Mouse (Mus musculus): Measurements from ENCODE around the gene Gm27021. TPM values are rescaled to one million over a fixed set of nuclear protein-coding genes. Genes with fewer than 3 reads are reported as not detected.

Gm27021 gene
- polyA plus RNA-seq, 1 experiment from 2014 or later: 2.3 TPM

DNA sequence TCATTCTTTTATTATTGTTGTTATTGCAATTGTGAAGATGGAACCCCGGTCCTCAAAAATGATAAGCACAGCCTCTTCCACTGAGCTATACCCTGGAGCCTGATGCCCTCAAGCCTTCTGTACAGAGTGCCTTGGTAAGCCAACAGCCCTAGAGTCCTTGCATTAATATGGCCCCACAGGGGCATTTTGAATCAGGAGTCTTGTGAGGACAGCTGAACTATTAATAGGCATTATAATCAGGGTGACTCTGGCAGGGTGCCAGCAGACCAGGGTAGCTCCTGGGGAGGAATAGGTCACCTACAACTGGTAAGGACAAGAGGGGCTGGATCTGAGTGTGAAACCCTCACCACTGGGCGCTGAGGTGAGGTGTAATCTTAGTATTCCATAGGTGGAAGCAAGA is 78.0 kb downstream of the Gm27021 start:
- Histone ChIP-seq H3K27ac (ENCODE audit: low read depth, low read length) (no peak overlapping the region), H3K4me1 (ENCODE audit: control insufficient read depth, insufficient read depth, low read length) (peaks cover 12% of the 10 kb centered on the region), H3K9me3 (ENCODE audit: control insufficient read depth, low read length) (no peaks in the 10 kb centered on the region), H3K27me3 (ENCODE audit: control insufficient read depth, insufficient read depth, low read length) (no peaks in the 10 kb centered on the region), H3K9ac (ENCODE audit: low read length) (peak overlapping the region; percentile 39; the same call in 1 of the 2 replicates), H3K4me3 (ENCODE audit: low read depth, low read length) (peak overlapping the region; percentile 47), H3K36me3 (ENCODE audit: control insufficient read depth, insufficient read depth, low read length) (0 out of 2 replicates have a peak, but pooled peaks cover 2% of the 10 kb centered on the region), H3K4me2 (ENCODE audit: low read depth) (peak overlapping the region; percentile 51)
- 62% methylated on average over 2 of the region's 2 CpGs for WGBS
- ATAC-seq (ENCODE audit: insufficient read depth, low FRiP score, low TSS enrichment) (no peak), DNase-seq (ENCODE audit: low spot score) (no peak)

DNA sequence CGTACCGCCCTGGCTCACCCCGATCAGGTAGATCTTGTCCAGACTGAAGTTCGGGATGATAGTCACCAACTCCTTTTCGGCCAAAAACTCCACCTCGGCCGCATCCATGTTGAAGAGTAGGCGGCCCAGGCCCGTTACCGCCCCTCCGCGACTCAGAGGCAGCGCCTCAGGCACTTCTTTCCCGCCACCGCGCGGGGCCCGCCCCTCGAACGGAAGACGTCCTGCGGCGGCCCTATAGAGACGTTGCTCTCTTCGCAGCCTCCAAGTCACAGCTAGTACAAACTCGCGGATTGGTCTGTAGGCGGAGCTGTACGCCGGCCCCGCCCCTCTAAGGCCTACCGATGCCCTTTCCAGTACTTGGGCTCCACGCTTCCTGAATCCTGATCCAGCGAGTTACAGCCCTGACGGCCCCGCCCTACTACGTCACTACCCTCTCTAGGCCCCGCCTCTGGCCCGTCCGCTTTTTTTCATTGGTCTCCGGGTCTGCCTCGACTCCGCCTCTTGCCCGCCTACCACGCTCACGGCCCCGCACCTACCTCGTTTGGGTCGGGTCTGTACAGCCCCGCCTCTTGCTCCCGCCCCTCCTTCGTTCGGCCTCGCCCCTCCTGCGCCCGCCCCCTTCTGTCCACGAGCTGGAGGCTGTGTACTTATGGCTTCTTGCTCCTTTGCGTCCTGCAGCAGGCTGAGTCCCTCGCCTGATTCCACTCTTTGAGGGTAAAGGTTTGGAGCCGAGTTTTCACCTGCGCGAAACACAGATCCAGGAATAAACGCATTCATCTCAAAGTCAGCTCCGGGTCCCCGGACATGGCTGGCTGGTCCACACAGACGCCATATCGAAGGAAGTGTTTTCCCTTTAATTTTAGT is 78.7 kb downstream of the Gm27021 start, which contains the start of gene Gins2:
TSS of gene Gins2 (minus strand) at position 397 of the 864 bp plus-strand sequence.
- ATAC-seq (ENCODE audit: insufficient read depth, low FRiP score, low TSS enrichment): peak; percentile 98
- H3K9ac ChIP-seq (ENCODE audit: low read length): peak within 1 kb of the TSS; percentile 49
- H3K4me3 ChIP-seq (ENCODE audit: low read depth, low read length): peak within 1 kb of the TSS; percentile 47
- H3K27ac ChIP-seq (ENCODE audit: low read depth, low read length): 0 out of 2 replicates have a peak within 1 kb of the TSS, but pooled peaks have one; percentile 27
- peak within 1 kb of the TSS; percentile 67 for H3K4me2 ChIP-seq (ENCODE audit: low read depth)
- no peaks in the 10 kb centered on the region for H3K27me3 ChIP-seq (ENCODE audit: control insufficient read depth, insufficient read depth, low read length)
- peak; percentile 99 for DNase-seq (ENCODE audit: low spot score)
- H3K36me3 ChIP-seq (ENCODE audit: control insufficient read depth, insufficient read depth, low read length): 0 out of 2 replicates have a peak, but pooled peaks cover 2% of the 10 kb centered on the region
- peaks cover 12% of the 10 kb centered on the region for H3K4me1 ChIP-seq (ENCODE audit: control insufficient read depth, insufficient read depth, low read length)
- H3K9me3 ChIP-seq (ENCODE audit: control insufficient read depth, low read length): no peaks in the 10 kb centered on the region
- 1% methylated on average over 67 of the region's 67 CpGs for WGBS

DNA sequence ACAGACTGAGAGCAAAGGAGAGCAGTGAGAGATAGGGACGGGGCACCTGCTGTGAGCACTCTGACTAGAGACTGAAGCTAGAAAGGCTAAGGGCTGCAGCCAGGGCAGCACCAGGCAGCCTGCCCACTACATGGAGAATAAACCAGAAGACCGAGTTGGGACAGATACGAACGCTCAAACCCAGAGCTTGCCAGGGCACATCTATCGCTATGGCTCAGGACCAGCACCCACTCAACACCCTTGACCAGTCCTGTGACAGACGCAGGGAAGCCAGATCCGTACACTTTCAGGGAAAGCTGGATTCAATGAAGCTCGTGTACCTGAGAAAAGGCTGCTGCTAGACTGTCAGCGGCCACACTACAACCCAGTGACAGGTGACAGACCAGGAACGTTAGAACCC is 82.4 kb downstream of the Gm27021 start:
- ATAC-seq (ENCODE audit: insufficient read depth, low FRiP score, low TSS enrichment) (no peak), DNase-seq (ENCODE audit: low spot score) (no peak)
- Histone ChIP-seq H3K4me2 (ENCODE audit: low read depth) (no peak overlapping the region), H3K4me3 (ENCODE audit: low read depth, low read length) (no peak overlapping the region), H3K9me3 (ENCODE audit: control insufficient read depth, low read length) (no peaks in the 10 kb centered on the region), H3K27me3 (ENCODE audit: control insufficient read depth, insufficient read depth, low read length) (no peaks in the 10 kb centered on the region), H3K9ac (ENCODE audit: low read length) (no peak overlapping the region), H3K4me1 (ENCODE audit: control insufficient read depth, insufficient read depth, low read length) (peaks cover 9% of the 10 kb centered on the region), H3K36me3 (ENCODE audit: control insufficient read depth, insufficient read depth, low read length) (peaks cover 10% of the 10 kb centered on the region), H3K27ac (ENCODE audit: low read depth, low read length) (no peak overlapping the region)
- WGBS: 90% methylated on average over 10 of the region's 10 CpGs

DNA sequence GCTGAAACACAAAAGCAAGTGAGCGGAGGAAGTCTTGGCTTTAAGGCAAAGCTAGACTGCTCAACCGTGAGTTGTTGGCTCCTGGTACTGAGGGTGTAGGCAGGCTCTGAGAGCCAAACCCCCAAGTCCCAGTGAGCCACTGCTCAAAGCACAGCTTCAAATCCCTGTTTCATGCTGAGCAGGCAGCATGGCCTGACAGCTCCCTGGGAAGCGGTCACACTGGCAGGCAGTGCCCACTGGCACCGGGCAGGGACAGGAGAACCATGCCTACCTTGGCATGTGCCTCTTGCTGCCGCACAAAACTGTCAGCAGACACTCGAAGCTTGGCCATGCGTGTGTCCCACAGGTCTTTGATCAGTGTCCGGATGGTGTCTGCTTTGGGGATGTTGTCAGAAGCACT is 86.1 kb downstream of the Gm27021 start:
- H3K4me2 ChIP-seq (ENCODE audit: low read depth): no peak overlapping the region
- ATAC-seq (ENCODE audit: insufficient read depth, low FRiP score, low TSS enrichment): no peak
- H3K27me3 ChIP-seq (ENCODE audit: control insufficient read depth, insufficient read depth, low read length): no peaks in the 10 kb centered on the region
- H3K4me1 ChIP-seq (ENCODE audit: control insufficient read depth, insufficient read depth, low read length): no peaks in the 10 kb centered on the region
- H3K9ac ChIP-seq (ENCODE audit: low read length): no peak overlapping the region
- WGBS: 94% methylated on average over 8 of the region's 8 CpGs
- H3K36me3 ChIP-seq (ENCODE audit: control insufficient read depth, insufficient read depth, low read length): peaks cover 34% of the 10 kb centered on the region
- H3K4me3 ChIP-seq (ENCODE audit: low read depth, low read length): no peak overlapping the region
- H3K9me3 ChIP-seq (ENCODE audit: control insufficient read depth, low read length): no peaks in the 10 kb centered on the region
- no peak overlapping the region for H3K27ac ChIP-seq (ENCODE audit: low read depth, low read length)
- DNase-seq (ENCODE audit: low spot score): no peak

DNA sequence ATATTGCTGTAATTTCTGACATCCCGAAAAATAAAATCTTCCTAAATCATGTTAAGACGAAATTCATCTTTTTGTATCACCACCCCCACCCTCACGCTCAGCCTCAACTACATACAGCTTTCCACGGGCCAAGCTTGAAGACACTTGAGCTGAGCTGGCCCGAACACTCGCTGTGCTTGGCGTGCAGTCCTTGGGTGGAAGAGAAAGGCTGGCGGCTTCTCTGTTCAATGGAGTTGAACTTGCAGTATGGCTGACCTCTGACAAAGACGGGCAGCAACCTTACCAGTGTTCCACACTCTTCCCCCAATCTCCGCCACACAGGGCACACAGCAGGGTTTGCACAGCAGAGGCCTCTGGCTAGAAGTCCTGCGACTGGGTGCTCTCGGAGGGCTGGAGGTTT is 86.5 kb downstream of the Gm27021 start:
- H3K36me3 ChIP-seq (ENCODE audit: control insufficient read depth, insufficient read depth, low read length): peaks cover 37% of the 10 kb centered on the region
- H3K27ac ChIP-seq (ENCODE audit: low read depth, low read length): no peak overlapping the region

DNA sequence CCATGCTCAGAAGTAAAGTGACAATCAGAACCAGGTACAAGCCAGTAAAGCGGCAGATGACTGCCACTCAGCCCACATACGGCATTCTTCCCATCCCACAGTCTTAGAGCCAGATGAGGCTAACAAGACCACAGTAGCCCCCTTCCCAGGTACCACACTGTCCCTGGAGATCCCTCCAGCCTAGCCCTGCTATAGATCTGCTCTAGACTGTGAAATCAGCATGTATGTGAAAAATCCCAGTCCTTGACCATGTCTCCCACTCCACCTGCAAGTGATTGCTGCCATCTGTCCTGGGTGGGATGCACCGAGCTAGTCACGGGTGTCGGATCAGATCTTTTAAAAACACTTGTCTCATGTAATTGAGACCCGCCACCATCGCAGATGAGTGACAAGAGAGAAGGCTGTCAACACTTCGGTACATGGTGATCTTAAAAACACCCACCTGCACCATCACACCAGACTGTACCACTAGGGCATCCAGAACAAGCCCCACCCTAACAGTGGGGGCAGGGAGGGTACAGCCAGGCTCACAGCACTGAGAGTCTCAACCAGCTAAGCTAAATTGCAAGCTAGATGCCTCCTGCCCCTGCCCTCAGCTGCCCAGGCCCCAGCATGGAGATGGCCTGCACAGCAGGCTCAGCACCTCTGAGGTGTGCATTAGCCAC is 87.4 kb downstream of the Gm27021 start:
- Histone ChIP-seq H3K4me2 (ENCODE audit: low read depth) (no peak overlapping the region), H3K27ac (ENCODE audit: low read depth, low read length) (no peak overlapping the region)
- ATAC-seq (ENCODE audit: insufficient read depth, low FRiP score, low TSS enrichment): no peak

More for the DNA sequence above, 86.5 kb downstream of the Gm27021 start:
- Histone ChIP-seq H3K4me1 (ENCODE audit: control insufficient read depth, insufficient read depth, low read length) (no peaks in the 10 kb centered on the region; the same call in 1 of the 2 replicates), H3K27me3 (ENCODE audit: control insufficient read depth, insufficient read depth, low read length) (no peaks in the 10 kb centered on the region), H3K9ac (ENCODE audit: low read length) (no peak overlapping the region), H3K4me3 (ENCODE audit: low read depth, low read length) (no peak overlapping the region), H3K9me3 (ENCODE audit: control insufficient read depth, low read length) (no peaks in the 10 kb centered on the region), H3K4me2 (ENCODE audit: low read depth) (no peak overlapping the region)
- WGBS: 92% methylated on average over 12 of the region's 12 CpGs
- ATAC-seq (ENCODE audit: insufficient read depth, low FRiP score, low TSS enrichment) (no peak), DNase-seq (ENCODE audit: low spot score) (no peak)

DNA sequence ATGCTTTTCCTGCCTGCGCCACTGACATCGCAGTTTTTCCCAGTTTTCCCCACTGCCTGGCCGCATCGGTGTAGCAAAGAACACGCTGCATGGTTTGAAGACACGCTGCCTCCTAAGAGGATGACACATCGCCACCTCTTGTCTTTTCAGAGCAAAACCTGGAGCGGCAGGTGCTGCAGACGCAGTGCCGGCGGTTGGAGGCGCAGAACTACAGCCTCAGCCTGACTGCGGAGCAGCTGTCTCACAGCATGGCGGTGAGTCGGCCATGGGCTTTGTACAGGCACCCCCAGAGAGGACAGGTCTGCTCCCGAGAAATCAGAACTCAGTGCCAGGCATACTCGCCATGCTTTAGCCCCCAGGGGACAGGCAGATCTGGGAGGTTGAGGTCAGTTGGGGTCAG is 90.1 kb downstream of the Gm27021 start:
- Histone ChIP-seq H3K36me3 (ENCODE audit: control insufficient read depth, insufficient read depth, low read length) (peaks cover 51% of the 10 kb centered on the region), H3K9me3 (ENCODE audit: control insufficient read depth, low read length) (no peaks in the 10 kb centered on the region), H3K4me2 (ENCODE audit: low read depth) (no peak overlapping the region), H3K27ac (ENCODE audit: low read depth, low read length) (no peak overlapping the region), H3K4me3 (ENCODE audit: low read depth, low read length) (no peak overlapping the region), H3K9ac (ENCODE audit: low read length) (no peak overlapping the region), H3K4me1 (ENCODE audit: control insufficient read depth, insufficient read depth, low read length) (no peaks in the 10 kb centered on the region; the same call in none of the 2 replicates), H3K27me3 (ENCODE audit: control insufficient read depth, insufficient read depth, low read length) (no peaks in the 10 kb centered on the region)
- no peak for DNase-seq (ENCODE audit: low spot score)
- 90% methylated on average over 17 of the region's 17 CpGs for WGBS
- ATAC-seq (ENCODE audit: insufficient read depth, low FRiP score, low TSS enrichment): no peak

More for the DNA sequence above, 87.4 kb downstream of the Gm27021 start:
- DNase-seq (ENCODE audit: low spot score): no peak
- H3K9ac ChIP-seq (ENCODE audit: low read length): no peak overlapping the region
- 95% methylated on average over 8 of the region's 8 CpGs for WGBS
- H3K4me1 ChIP-seq (ENCODE audit: control insufficient read depth, insufficient read depth, low read length): no peaks in the 10 kb centered on the region; the same call in none of the 2 replicates
- H3K9me3 ChIP-seq (ENCODE audit: control insufficient read depth, low read length): no peaks in the 10 kb centered on the region
- peaks cover 36% of the 10 kb centered on the region for H3K36me3 ChIP-seq (ENCODE audit: control insufficient read depth, insufficient read depth, low read length)
- H3K4me3 ChIP-seq (ENCODE audit: low read depth, low read length): no peak overlapping the region
- H3K27me3 ChIP-seq (ENCODE audit: control insufficient read depth, insufficient read depth, low read length): no peaks in the 10 kb centered on the region

DNA sequence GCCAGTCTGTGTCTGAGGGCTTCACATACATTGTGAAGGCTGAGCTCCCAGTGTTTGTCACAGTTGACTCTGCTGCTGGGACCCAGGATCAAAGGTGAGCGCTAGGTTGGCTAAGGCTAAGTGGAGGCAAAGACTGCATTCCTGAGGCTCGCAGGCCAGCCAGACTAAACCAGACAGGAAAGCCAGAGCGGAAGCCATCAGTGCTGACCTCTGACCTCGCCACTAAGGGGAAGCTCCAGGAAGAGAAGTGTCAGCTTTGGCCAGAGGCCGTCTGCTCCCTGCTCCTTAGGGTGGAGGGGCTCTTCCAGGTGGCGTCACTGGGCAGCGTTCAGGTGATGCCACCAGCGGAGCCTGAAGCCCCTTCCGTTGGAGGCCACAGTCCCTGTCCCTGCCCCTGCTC is 92.1 kb downstream of the Gm27021 start:
- H3K9me3 ChIP-seq (ENCODE audit: control insufficient read depth, low read length): no peaks in the 10 kb centered on the region
- no peak for ATAC-seq (ENCODE audit: insufficient read depth, low FRiP score, low TSS enrichment)
- no peak overlapping the region for H3K4me2 ChIP-seq (ENCODE audit: low read depth)
- no peaks in the 10 kb centered on the region for H3K27me3 ChIP-seq (ENCODE audit: control insufficient read depth, insufficient read depth, low read length)
- H3K4me1 ChIP-seq (ENCODE audit: control insufficient read depth, insufficient read depth, low read length): no peaks in the 10 kb centered on the region; the same call in none of the 2 replicates
- WGBS: 70% methylated on average over 9 of the region's 9 CpGs
- H3K4me3 ChIP-seq (ENCODE audit: low read depth, low read length): no peak overlapping the region
- H3K36me3 ChIP-seq (ENCODE audit: control insufficient read depth, insufficient read depth, low read length): peaks cover 56% of the 10 kb centered on the region
- 0 out of 2 replicates have a peak overlapping the region, but pooled peaks have one; percentile 34 for H3K27ac ChIP-seq (ENCODE audit: low read depth, low read length)
- H3K9ac ChIP-seq (ENCODE audit: low read length): no peak overlapping the region
- DNase-seq (ENCODE audit: low spot score): no peak

Data from neural tube, embryonic 11.5 days (tissue).